Mouse (Mus musculus) hematopoietic stem cell, adult 5-6 weeks (primary cell): ENCODE results near the gene Tecpr1. TPM values are rescaled to one million over a fixed set of nuclear protein-coding genes. Genes with fewer than 3 reads are reported as not detected.
A peak's percentile ranks its signal among the peaks of the same experiment; 100 is the strongest.

ENCODE experiments used
- ATAC-seq, 2 experiments: fragments of 125-278 bp in 1 of 2; replicated peaks in 1 of 2; 2 replicates each; pipeline ENCODE4 v1.8.0; 2016 to 2017; ENCODE audit warnings: inconsistent platforms in 2 of 2, mild to moderate bottlenecking in 2 of 2, moderate number of reproducible peaks in 2 of 2, low read depth in 1 of 2, moderate TSS enrichment in 1 of 2; ENCODE audit not compliant: low FRiP score in 2 of 2, poor library complexity in 2 of 2, severe bottlenecking in 2 of 2, insufficient read depth in 1 of 2, low TSS enrichment in 1 of 2
- total RNA-seq: library from RNA; stranded (forward); fragments of 172-1452, 232-1000 nt; gene quantifications from 2 replicates; pipeline ENCODE4 v1.2.3, GENCODE M21; 2017

Gene Tecpr1
- total RNA-seq, 1 experiment from 2014 or later: 13.3 TPM

GRCm38 (mm10) chr5:144158604-144159003 is 64.8 kb downstream of the Tecpr1 start:
- ATAC-seq: no peak

GRCm38 (mm10) chr5:144154528-144154927 is 68.9 kb downstream of the Tecpr1 start:
- peak; percentile 70 to 72; a peak in 2 of 4 replicates for ATAC-seq

- ATAC-seq: no peak
Measured at GRCm38 (mm10) chr5:144151270-144151669, 72.1 kb downstream of the Tecpr1 start.

GRCm38 (mm10) chr5:144149530-144149929 is 73.9 kb downstream of the Tecpr1 start:
- ATAC-seq: no peak

GRCm38 (mm10) chr5:144146898-144147297 is 76.5 kb downstream of the Tecpr1 start:
- ATAC-seq: no peak

Other genes starting within 250 kb of the Tecpr1 start
- 80.4 and 105 TPM in 2 replicates for gene Ccz1, start 208.7 kb downstream of the Tecpr1 start, total RNA-seq
- not detected in 2 replicates for gene Ocm, start 196.9 kb downstream of the Tecpr1 start, total RNA-seq
- 13.7 and 14.6 TPM in 2 replicates for gene Lmtk2, start 123.2 kb downstream of the Tecpr1 start, total RNA-seq
- gene Bhlha15, start 33.3 kb downstream of the Tecpr1 start, total RNA-seq: 0.10 and 0.25 TPM in 2 replicates
- 15.3 and 26.8 TPM in 2 replicates for gene Bri3, start 20.8 kb upstream of the Tecpr1 start, total RNA-seq
- gene Baiap2l1, start 134.5 kb upstream of the Tecpr1 start, total RNA-seq: not detected in 2 replicates